Mouse (Mus musculus): Measurements from ENCODE around the gene Megf6.
A peak's percentile ranks its signal among the peaks of the same experiment; 100 is the strongest.

Megf6 gene

GRCm38 (mm10) chr4:154159961-154160537, 10.5 kb upstream of the Megf6 start:
- DNase-seq (ENCODE audit: low read depth, low spot score): peak; percentile 57

GRCm38 (mm10) chr4:154160538-154161390, 9.8 kb upstream of the Megf6 start, which contains the start of gene Tprgl:
TSS of gene Tprgl (minus strand) at chr4:154160666.
- peak; percentile 97 for DNase-seq (ENCODE audit: low read depth, low spot score)

- DNase-seq (ENCODE audit: low read depth, low spot score): peak; percentile 63
Observed at GRCm38 (mm10) chr4:154163296-154163695, 7.2 kb upstream of the Megf6 start.

- DNase-seq (ENCODE audit: low read depth, low spot score): peak; percentile 46
Observed at GRCm38 (mm10) chr4:154167053-154167452, 3.5 kb upstream of the Megf6 start.

GRCm38 (mm10) chr4:154170021-154170420, 509 bp upstream of the Megf6 start:
- DNase-seq (ENCODE audit: low read depth, low spot score): no peak

- DNase-seq (ENCODE audit: low read depth, low spot score): no peak
Observed at GRCm38 (mm10) chr4:154171151-154171930, 811 bp downstream of the Megf6 start.

GRCm38 (mm10) chr4:154171931-154172604, 1.5 kb downstream of the Megf6 start:
- DNase-seq (ENCODE audit: low read depth, low spot score): no peak

GRCm38 (mm10) chr4:154177257-154177656, 6.7 kb downstream of the Megf6 start:
- no peak for DNase-seq (ENCODE audit: low read depth, low spot score)

GRCm38 (mm10) chr4:154181001-154181400, 10.5 kb downstream of the Megf6 start:
- no peak for DNase-seq (ENCODE audit: low read depth, low spot score)

GRCm38 (mm10) chr4:154183566-154183965, 13.0 kb downstream of the Megf6 start:
- no peak for DNase-seq (ENCODE audit: low read depth, low spot score)

GRCm38 (mm10) chr4:154185001-154185400, 14.5 kb downstream of the Megf6 start:
- DNase-seq (ENCODE audit: low read depth, low spot score): no peak

- no peak for DNase-seq (ENCODE audit: low read depth, low spot score)
Observed at GRCm38 (mm10) chr4:154186002-154186537, 15.5 kb downstream of the Megf6 start.

GRCm38 (mm10) chr4:154188948-154189347, 18.4 kb downstream of the Megf6 start:
- no peak for DNase-seq (ENCODE audit: low read depth, low spot score)

GRCm38 (mm10) chr4:154197961-154198360, 27.4 kb downstream of the Megf6 start:
- no peak for DNase-seq (ENCODE audit: low read depth, low spot score)

GRCm38 (mm10) chr4:154198377-154198961, 27.9 kb downstream of the Megf6 start:
- DNase-seq (ENCODE audit: low read depth, low spot score): no peak

GRCm38 (mm10) chr4:154201511-154201910, 31.0 kb downstream of the Megf6 start:
- DNase-seq (ENCODE audit: low read depth, low spot score): no peak

- no peak for DNase-seq (ENCODE audit: low read depth, low spot score)
Observed at GRCm38 (mm10) chr4:154204532-154204931, 34.0 kb downstream of the Megf6 start.

- no peak for DNase-seq (ENCODE audit: low read depth, low spot score)
Observed at GRCm38 (mm10) chr4:154205392-154205791, 34.9 kb downstream of the Megf6 start.

GRCm38 (mm10) chr4:154207261-154207660, 36.7 kb downstream of the Megf6 start:
- DNase-seq (ENCODE audit: low read depth, low spot score): peak; percentile 49

- no peak for DNase-seq (ENCODE audit: low read depth, low spot score)
Observed at GRCm38 (mm10) chr4:154209054-154209453, 38.5 kb downstream of the Megf6 start.

GRCm38 (mm10) chr4:154209825-154210224, 39.3 kb downstream of the Megf6 start:
- DNase-seq (ENCODE audit: low read depth, low spot score): no peak
